Mouse (Mus musculus) liver, embryonic 13.5 days (tissue): ENCODE results near the gene Olfr164. TPM values are rescaled to one million over a fixed set of nuclear protein-coding genes. Genes with fewer than 3 reads are reported as not detected.

Experiments used
- ATAC-seq: fragments of 200-750 bp; cut with Nextera tagmentation; 2 replicates; pipeline ENCODE4 v1.8.0; 2017; ENCODE audit warnings: low read depth, mild to moderate bottlenecking, moderate number of reproducible peaks, moderate library complexity
- DNase-seq: peaks from one replicate; pipeline ENCODE4 v3.0.0; 2022
- H3K27ac ChIP-seq: fragments of 300-500 bp; sonication (generic); 2 replicates; pipeline ENCODE4 v1.5.1; 2015; ENCODE audit warnings: moderate library complexity, mild to moderate bottlenecking, inconsistent platforms
- H3K27me3 ChIP-seq: fragments of 300-500 bp; sonication (generic); 2 replicates; pipeline ENCODE4 v1.6.1; 2015; ENCODE audit warnings: mild to moderate bottlenecking, inconsistent platforms
- H3K36me3 ChIP-seq: fragments of 300-500 bp; sonication (generic); 2 replicates; pipeline ENCODE4 v1.6.1; 2015; ENCODE audit warnings: mild to moderate bottlenecking, inconsistent platforms
- H3K4me1 ChIP-seq: fragments of 300-500 bp; sonication (generic); replicated peaks from 2 replicates; pipeline ENCODE4 v1.6.1; 2015; ENCODE audit warnings: inconsistent platforms
- H3K4me2 ChIP-seq: fragments of 300-500 bp; sonication (generic); 2 replicates; pipeline ENCODE4 v1.6.1; 2015; ENCODE audit warnings: inconsistent platforms, mild to moderate bottlenecking, moderate library complexity
- H3K4me3 ChIP-seq: fragments of 300-500 bp; sonication (generic); replicated peaks from 2 replicates; pipeline ENCODE4 v1.5.1; 2015; ENCODE audit warnings: mild to moderate bottlenecking, inconsistent platforms
- H3K9ac ChIP-seq: fragments of 300-500 bp; sonication (generic); 2 replicates; pipeline ENCODE4 v1.6.1; 2015; ENCODE audit warnings: mild to moderate bottlenecking, inconsistent platforms
- H3K9me3 ChIP-seq: fragments of 300-500 bp; sonication (generic); replicated peaks from 2 replicates; pipeline ENCODE4 v1.6.1; 2016; ENCODE audit warnings: inconsistent platforms
- WGBS: fragments of 180-500 bp; shearing (Covaris S2); methylation state at CpG from one replicate; pipeline ENCODE4 v1.1.7; 2015; ENCODE audit not compliant: insufficient replicate concordance; 5-methylcytosine and 5-hydroxymethylcytosine counted together
- microRNA-seq: library from miRNA; unstranded; fragments of <30 nt; microRNA quantifications from one replicate; pipeline ENCODE4, GENCODE M21; 2016
- polyA plus RNA-seq: library from polyadenylated mRNA; unstranded; fragments of >200 nt; fragmentation: Nextera tagmentation; extraction: Ambion mirVana; gene quantifications from 2 replicates; pipeline ENCODE4 v1.2.1, GENCODE M21; 2015

Olfr164 gene
- not detected in 2 replicates for polyA plus RNA-seq

DNA sequence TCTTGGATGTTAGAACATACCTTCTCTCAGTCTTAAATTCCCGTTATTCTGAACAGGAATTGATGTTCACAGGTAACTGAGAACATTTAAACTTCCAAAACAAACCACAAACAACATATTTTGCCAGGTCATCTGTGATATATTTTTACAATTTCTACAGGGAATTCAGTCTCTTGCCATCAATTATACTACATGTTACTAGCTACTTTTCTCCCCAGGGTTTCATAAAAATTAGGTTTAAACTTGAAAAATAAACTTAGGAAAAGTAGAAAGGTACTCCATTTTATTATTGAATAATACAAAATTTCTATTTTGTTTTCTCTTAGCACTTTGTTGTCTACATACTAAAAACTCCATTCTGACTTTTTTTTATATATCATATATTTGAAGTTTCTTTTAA is at the start of gene Olfr164:
TSS of gene Olfr164 (minus strand) at position 101 of the 400 bp plus-strand sequence.
- ATAC-seq (no peak), DNase-seq (no peak)
- Histone ChIP-seq H3K9ac (no peak within 1 kb of the TSS), H3K27ac (no peak within 1 kb of the TSS), H3K27me3 (no peaks in the 10 kb centered on the region), H3K4me3 (no peak within 1 kb of the TSS), H3K9me3 (no peaks in the 10 kb centered on the region), H3K4me1 (no peaks in the 10 kb centered on the region), H3K4me2 (no peak within 1 kb of the TSS), H3K36me3 (no peaks in the 10 kb centered on the region)
- WGBS: 31% methylated on average over 1 of the region's 1 CpGs

DNA sequence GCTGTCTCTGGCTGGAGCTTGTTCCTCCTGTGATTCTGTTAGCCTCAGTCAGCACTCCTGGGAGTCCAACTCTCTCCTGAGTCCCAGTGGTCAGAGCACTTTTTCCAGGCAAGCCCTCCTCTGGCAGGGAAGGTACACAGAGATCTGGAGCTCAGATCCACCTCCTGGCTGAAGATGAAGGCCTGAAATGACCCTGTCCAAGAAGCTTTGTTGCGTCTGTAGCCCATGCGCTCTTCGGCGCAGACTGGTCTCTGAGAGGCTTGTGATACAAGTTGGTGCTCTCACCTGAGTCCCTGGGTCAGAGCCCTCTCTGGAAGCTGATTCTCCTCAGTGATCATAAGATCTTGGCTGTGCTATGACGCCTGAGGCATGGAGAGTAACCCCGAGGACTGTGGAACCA is 35.2 kb upstream of the Olfr164 start:
- WGBS: 81% methylated on average over 6 of the region's 6 CpGs
- Histone ChIP-seq H3K4me1 (no peaks in the 10 kb centered on the region), H3K27me3 (no peaks in the 10 kb centered on the region), H3K9me3 (no peaks in the 10 kb centered on the region; the same call in 1 of the 2 replicates), H3K27ac (no peak overlapping the region), H3K36me3 (no peaks in the 10 kb centered on the region), H3K9ac (no peak overlapping the region), H3K4me2 (no peak overlapping the region), H3K4me3 (no peak overlapping the region)
- ATAC-seq: no peak
- DNase-seq: no peak

DNA sequence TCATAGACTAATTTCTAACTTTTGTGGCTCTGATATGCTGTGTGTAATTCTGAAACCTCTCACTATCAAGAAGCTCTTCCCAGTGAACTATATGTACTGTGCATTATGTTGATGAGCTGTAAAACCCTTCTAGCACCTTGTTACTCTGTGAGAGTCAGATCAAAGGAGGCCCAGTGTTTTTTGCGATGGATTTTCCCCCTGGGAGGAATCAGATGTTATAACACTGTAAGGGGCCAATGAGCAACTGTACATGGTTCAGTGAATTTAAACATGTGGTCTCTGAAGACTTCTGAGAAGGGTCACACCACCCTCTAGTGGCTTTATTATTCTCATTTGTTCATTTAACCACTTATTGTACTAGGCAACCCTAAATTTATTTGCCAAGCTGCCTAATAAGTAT is 50.6 kb downstream of the Olfr164 start:
- no peaks in the 10 kb centered on the region for H3K9me3 ChIP-seq
- H3K4me3 ChIP-seq: no peak overlapping the region
- DNase-seq: no peak
- no peak for ATAC-seq
- no peak overlapping the region for H3K4me2 ChIP-seq
- H3K36me3 ChIP-seq: no peaks in the 10 kb centered on the region
- no peaks in the 10 kb centered on the region for H3K4me1 ChIP-seq
- no peaks in the 10 kb centered on the region for H3K27me3 ChIP-seq
- H3K9ac ChIP-seq: no peak overlapping the region
- 35% methylated on average over 1 of the region's 1 CpGs for WGBS
- no peak overlapping the region for H3K27ac ChIP-seq

- ATAC-seq (no peak), DNase-seq (no peak)
- H3K27ac ChIP-seq: no peak overlapping the region
- H3K27me3 ChIP-seq: no peaks in the 10 kb centered on the region
- no peaks in the 10 kb centered on the region for H3K9me3 ChIP-seq
- no peaks in the 10 kb centered on the region for H3K36me3 ChIP-seq
- H3K4me1 ChIP-seq: no peaks in the 10 kb centered on the region
- no peak overlapping the region for H3K4me3 ChIP-seq
- WGBS: 23% methylated on average over 1 of the region's 1 CpGs
- no peak overlapping the region for H3K9ac ChIP-seq
- no peak overlapping the region for H3K4me2 ChIP-seq
Observed at GRCm38 (mm10) chr16:19260780-19261179, 53.1 kb downstream of the Olfr164 start.

DNA sequence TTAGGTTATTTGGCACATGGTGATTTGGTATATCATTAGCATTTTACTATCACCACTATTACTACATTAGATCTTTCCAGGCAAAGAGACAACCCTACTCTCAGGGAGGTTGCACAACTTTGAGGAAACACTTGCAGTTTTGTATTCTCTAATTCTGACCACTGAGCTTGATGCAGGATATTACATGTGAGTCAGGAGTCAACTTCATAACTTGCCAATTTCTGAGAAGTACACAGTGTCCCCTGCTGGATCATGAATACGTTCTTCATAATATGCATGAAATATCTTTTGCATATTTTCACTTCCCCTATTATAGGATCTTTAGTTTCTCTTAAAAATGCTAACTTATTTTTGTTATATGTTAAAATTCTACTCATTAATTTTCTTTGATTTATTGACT is 68.0 kb downstream of the Olfr164 start:
- DNase-seq: no peak
- ATAC-seq: no peak

DNA sequence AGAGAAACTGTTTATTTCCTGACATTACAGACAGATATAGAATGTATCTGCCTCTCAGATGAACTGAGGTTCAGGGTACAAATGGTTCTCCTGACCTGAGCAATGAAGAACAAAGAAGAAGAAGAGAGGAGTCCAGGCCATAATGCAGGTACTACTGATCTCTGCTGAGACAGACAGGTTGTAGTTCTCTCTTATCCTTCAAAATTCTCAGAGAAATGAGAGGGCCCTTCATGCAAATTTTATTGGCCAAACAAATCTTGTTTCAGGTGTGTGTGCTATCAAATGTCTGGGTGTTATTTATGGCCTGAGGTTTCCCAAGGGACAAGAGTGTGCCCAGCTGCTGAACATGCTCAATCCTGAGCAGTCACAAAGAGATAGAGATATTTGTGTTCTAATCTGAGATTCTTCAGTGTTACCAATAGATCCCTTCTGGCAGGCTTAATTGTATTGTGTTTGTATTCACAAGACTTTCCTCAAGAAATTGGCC is 72.3 kb downstream of the Olfr164 start:
- Histone ChIP-seq H3K27me3 (no peaks in the 10 kb centered on the region), H3K4me3 (no peak overlapping the region), H3K9ac (no peak overlapping the region), H3K27ac (no peak overlapping the region), H3K36me3 (no peaks in the 10 kb centered on the region), H3K4me1 (no peaks in the 10 kb centered on the region), H3K9me3 (no peaks in the 10 kb centered on the region), H3K4me2 (no peak overlapping the region)
- no peak for DNase-seq
- ATAC-seq: no peak

More for the DNA sequence above, 68.0 kb downstream of the Olfr164 start:
- Histone ChIP-seq H3K36me3 (no peaks in the 10 kb centered on the region), H3K4me2 (no peak overlapping the region), H3K9me3 (no peaks in the 10 kb centered on the region), H3K9ac (no peak overlapping the region), H3K4me1 (no peaks in the 10 kb centered on the region), H3K27ac (no peak overlapping the region), H3K27me3 (no peaks in the 10 kb centered on the region), H3K4me3 (no peak overlapping the region)
- 53% methylated on average over 1 of the region's 1 CpGs for WGBS

- Histone ChIP-seq H3K36me3 (no peaks in the 10 kb centered on the region), H3K9ac (no peak overlapping the region), H3K4me1 (no peaks in the 10 kb centered on the region), H3K4me3 (no peak overlapping the region), H3K4me2 (no peak overlapping the region), H3K27ac (no peak overlapping the region), H3K27me3 (no peaks in the 10 kb centered on the region), H3K9me3 (no peaks in the 10 kb centered on the region)
- ATAC-seq (no peak), DNase-seq (no peak)
- WGBS: 60% methylated on average over 6 of the region's 6 CpGs
Observed at GRCm38 (mm10) chr16:19240792-19241538, 72.9 kb downstream of the Olfr164 start.

DNA sequence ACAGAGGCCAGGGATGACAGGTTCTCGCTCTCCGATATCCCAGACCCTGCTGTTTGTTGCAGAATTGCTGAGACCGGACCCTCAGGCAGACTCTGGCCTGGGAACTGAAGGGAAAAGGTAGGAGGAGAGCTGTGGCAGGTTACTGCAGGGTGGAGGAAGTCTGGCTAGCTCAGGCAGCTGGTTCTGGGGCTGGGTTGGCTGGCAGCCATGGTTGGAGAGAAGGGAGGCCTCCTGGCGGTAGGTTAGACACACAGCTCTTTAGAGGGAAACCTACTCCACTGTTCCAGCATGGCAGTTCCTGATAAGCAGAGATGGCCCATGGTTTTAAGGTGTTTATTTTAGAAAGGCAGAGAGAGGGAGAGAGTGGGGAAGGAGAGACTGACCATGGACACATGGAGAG is 77.1 kb downstream of the Olfr164 start:
- WGBS: 67% methylated on average over 4 of the region's 4 CpGs
- ATAC-seq (no peak), DNase-seq (no peak)
- no peak overlapping the region for H3K27ac ChIP-seq
- no peaks in the 10 kb centered on the region for H3K9me3 ChIP-seq
- no peak overlapping the region for H3K4me3 ChIP-seq
- no peaks in the 10 kb centered on the region for H3K4me1 ChIP-seq
- H3K9ac ChIP-seq: no peak overlapping the region
- no peaks in the 10 kb centered on the region for H3K36me3 ChIP-seq
- no peaks in the 10 kb centered on the region for H3K27me3 ChIP-seq
- H3K4me2 ChIP-seq: no peak overlapping the region

Small RNA genes within 50 kb of the gene (microRNA-seq; reads per million reads assigned to microRNA genes)
- gene Gm23612: not detected

Other genes starting within 250 kb of the Olfr164 start
- not detected in 2 replicates for gene Olfr165, start 109.1 kb upstream of the Olfr164 start, polyA plus RNA-seq
- gene Olfr166, start 169.6 kb upstream of the Olfr164 start, polyA plus RNA-seq: not detected in 2 replicates
- gene Olfr167, start 208.2 kb upstream of the Olfr164 start, polyA plus RNA-seq: not detected in 2 replicates
- gene Olfr168, start 221.5 kb upstream of the Olfr164 start, polyA plus RNA-seq: not detected in 2 replicates